Mouse (Mus musculus) thymus, adult 2 months (tissue): ENCODE measurements around the gene AI464131. TPM values are rescaled to one million over a fixed set of nuclear protein-coding genes. Genes with fewer than 3 reads are reported as not detected.

Experiments used
- DNase-seq: peaks from one replicate; pipeline ENCODE4 v3.0.0; 2021
- H3K27ac ChIP-seq: fragments of 200-500 bp; 2 replicates; pipeline ENCODE4 v1.5.1; 2012; ENCODE audit warnings: low read length, control low read depth; ENCODE audit not compliant: control insufficient read depth, insufficient read depth
- H3K27me3 ChIP-seq: fragments of 200-500 bp; 2 replicates; pipeline ENCODE4 v1.6.1; 2012; ENCODE audit warnings: mild to moderate bottlenecking, low read length, moderate library complexity, mixed read lengths; ENCODE audit not compliant: control insufficient read depth, insufficient read depth
- H3K36me3 ChIP-seq: fragments of 200-500 bp; 2 replicates; pipeline ENCODE4 v1.6.1; 2012; ENCODE audit warnings: mild to moderate bottlenecking, low read length, moderate library complexity; ENCODE audit not compliant: control insufficient read depth, insufficient read depth
- H3K4me1 ChIP-seq: fragments of 200-500 bp; replicated peaks from 2 replicates; pipeline ENCODE4 v1.6.1; 2012; ENCODE audit warnings: low read length; ENCODE audit not compliant: control insufficient read depth, insufficient read depth
- H3K4me3 ChIP-seq: fragments of 200-500 bp; 2 replicates; pipeline ENCODE4 v1.5.1; 2012; ENCODE audit warnings: mild to moderate bottlenecking, low read length, control low read depth, moderate library complexity; ENCODE audit not compliant: control insufficient read depth, insufficient read depth
- CTCF ChIP-seq: fragments of 200-500 bp; IDR thresholded peaks from 2 replicates; pipeline ENCODE4 v1.5.1; 2012; ENCODE audit warnings: mild to moderate bottlenecking, control low read depth, low read length, moderate library complexity, borderline replicate concordance; ENCODE audit not compliant: control insufficient read depth, poor library complexity, insufficient read depth; ENCODE audit errors: extremely low read depth
- POLR2A ChIP-seq: fragments of 200-500 bp; IDR thresholded peaks from 2 replicates; pipeline ENCODE4 v1.6.1; 2012; ENCODE audit warnings: mild to moderate bottlenecking, low read length, control low read depth, moderate library complexity; ENCODE audit not compliant: control insufficient read depth, poor library complexity, insufficient read depth; ENCODE audit errors: extremely low read depth
- WGBS: fragments of 180-500 bp; shearing (Covaris S2); methylation state at CpG from one replicate; pipeline ENCODE4 v1.1.7; 2018; 5-methylcytosine and 5-hydroxymethylcytosine counted together
- polyA plus RNA-seq: library from polyadenylated mRNA; depleted of rRNA; stranded (reverse); fragments of >200 nt; gene quantifications from 2 replicates; pipeline ENCODE4 v1.2.3, GENCODE M21; 2012; rRNA removed

Gene AI464131
- polyA plus RNA-seq: 2.1 and 2.6 TPM in 2 replicates

DNA sequence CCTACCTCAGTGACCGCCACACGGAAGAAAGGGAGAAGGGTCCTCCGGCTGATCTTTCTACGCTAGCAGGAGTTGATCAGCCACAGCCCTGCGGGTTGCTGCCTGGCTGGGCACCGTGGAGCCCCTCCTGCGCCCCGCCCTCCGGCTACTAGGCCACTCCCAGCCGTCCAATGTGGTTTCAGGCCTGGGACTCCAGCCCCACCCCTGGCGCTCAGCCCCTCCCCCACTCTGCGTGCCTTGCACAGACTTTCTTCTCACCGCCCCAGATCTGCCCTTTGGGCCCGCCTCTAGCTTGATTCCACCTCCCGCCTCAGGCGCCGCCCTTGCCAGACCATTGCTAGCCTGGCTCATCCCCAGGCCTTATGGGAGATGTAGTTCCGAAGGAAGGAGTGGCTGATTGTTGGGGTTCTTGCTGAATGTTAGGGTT lies at the start of gene AI464131:
TSS of gene AI464131 (minus strand) at position 91 of the 427 bp plus-strand sequence.
- TF ChIP-seq POLR2A: no peak
- no peak for TF ChIP-seq CTCF
- Histone ChIP-seq H3K27ac (no peak within 1 kb of the TSS), H3K4me1 (peaks cover 24% of the 10 kb centered on the region), H3K27me3 (peaks cover 17% of the 10 kb centered on the region), H3K4me3 (0 out of 2 replicates have a peak within 1 kb of the TSS, but pooled peaks have one; percentile 15), H3K36me3 (no peaks in the 10 kb centered on the region)
- 6% methylated on average over 18 of the region's 18 CpGs for WGBS
- peak; percentile 48 for DNase-seq

DNA sequence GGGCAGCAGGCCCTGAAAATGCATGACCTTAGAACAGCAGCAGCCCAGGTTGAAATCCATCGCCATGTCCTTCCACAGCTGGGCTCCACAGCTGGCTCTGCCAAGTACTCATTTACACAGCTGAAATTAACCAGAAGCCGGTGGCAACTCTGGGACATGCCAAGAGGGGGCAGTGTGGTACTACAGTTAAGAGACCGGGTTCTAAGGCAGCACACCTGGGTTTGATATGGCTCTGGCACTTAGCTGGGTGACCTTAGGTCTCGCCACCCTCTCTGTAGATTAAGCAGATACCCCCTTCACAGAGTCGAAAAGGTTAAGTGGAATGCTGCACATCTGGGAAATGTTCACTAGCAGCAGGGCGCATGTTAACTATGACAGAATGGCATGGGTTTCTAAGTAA lies 49.7 kb upstream of the AI464131 start:
- peaks cover 7% of the 10 kb centered on the region for H3K4me1 ChIP-seq
- no peaks in the 10 kb centered on the region for H3K36me3 ChIP-seq
- peak; percentile 83 for DNase-seq
- TF ChIP-seq POLR2A: no peak
- TF ChIP-seq CTCF: peak; percentile 64; the same call in 1 of the 2 replicates
- H3K27me3 ChIP-seq: no peaks in the 10 kb centered on the region
- WGBS: 43% methylated on average over 6 of the region's 6 CpGs
- no peak overlapping the region for H3K4me3 ChIP-seq
- H3K27ac ChIP-seq: no peak overlapping the region

DNA sequence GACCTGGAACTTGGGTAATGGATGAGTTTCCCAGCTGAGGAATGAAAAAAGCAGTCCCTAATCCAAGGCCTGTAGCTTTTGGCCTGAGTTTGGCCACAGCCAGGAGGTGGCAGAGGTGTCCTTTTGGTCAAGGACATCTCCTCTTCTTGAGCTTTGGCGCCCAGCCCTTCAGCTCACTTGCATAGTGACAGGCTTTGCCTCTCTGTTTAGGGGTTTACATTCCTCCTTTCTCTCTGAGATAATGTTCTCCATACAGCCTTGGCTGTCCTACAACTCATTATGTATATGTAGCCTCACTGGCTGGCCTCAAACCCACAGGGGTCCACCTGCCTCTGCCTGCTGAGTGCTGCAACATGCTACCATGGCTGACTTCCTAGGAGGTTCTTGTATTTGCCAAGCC lies 44.2 kb upstream of the AI464131 start:
- WGBS: 95% methylated on average over 1 of the region's 1 CpGs
- no peaks in the 10 kb centered on the region for H3K36me3 ChIP-seq
- DNase-seq: no peak
- H3K27ac ChIP-seq: no peak overlapping the region
- TF ChIP-seq CTCF (no peak), POLR2A (no peak)
- H3K4me1 ChIP-seq: no peaks in the 10 kb centered on the region
- no peak overlapping the region for H3K4me3 ChIP-seq
- H3K27me3 ChIP-seq: no peaks in the 10 kb centered on the region

DNA sequence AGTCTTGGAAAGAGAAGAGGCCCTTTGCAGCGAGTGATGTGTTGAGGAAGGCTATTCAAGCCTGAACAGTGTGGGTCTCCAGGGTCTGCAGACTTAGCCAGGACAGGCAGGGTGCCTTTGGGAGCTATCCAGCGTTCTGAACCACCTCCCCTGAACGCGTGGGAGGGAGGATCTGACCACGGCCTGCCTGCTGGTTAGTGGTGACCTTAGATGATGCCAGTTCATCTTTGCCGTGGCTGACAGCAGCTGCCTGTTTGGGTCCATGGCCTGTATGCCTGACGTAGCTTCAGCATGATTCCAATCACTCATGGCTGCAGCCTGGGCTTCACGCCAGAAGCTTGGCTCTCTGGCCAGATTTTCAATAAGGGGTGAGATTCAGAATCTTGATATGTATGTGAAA lies 43.1 kb upstream of the AI464131 start:
- TF ChIP-seq POLR2A (no peak), CTCF (no peak)
- H3K27me3 ChIP-seq: no peaks in the 10 kb centered on the region
- no peak overlapping the region for H3K27ac ChIP-seq
- H3K4me3 ChIP-seq: no peak overlapping the region
- 37% methylated on average over 8 of the region's 8 CpGs for WGBS
- DNase-seq: no peak
- no peaks in the 10 kb centered on the region for H3K4me1 ChIP-seq
- no peaks in the 10 kb centered on the region for H3K36me3 ChIP-seq

DNA sequence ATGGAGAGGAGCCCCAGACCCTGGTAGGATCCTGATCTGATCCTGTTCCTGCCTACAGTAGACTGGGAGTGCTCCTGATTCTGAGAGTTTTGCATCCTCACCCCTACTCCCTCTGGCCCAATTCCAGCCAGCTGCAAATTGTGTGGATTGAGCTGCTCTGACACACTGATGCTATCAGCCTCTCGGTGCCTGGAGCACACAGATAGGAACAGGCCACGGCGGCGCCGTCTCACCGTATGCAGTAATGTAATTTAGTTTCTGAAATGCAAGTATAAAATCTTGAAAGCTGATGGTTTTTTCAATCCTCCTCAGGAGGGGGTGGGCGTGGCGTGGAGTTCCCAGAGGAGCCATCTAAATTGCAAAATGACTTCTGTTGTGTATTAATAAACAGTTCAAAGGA lies 39.3 kb upstream of the AI464131 start:
- H3K27ac ChIP-seq: no peak overlapping the region
- no peaks in the 10 kb centered on the region for H3K36me3 ChIP-seq
- no peak for DNase-seq
- H3K4me3 ChIP-seq: no peak overlapping the region
- H3K27me3 ChIP-seq: no peaks in the 10 kb centered on the region
- WGBS: 90% methylated on average over 8 of the region's 8 CpGs
- no peak for TF ChIP-seq CTCF
- no peaks in the 10 kb centered on the region for H3K4me1 ChIP-seq

DNA sequence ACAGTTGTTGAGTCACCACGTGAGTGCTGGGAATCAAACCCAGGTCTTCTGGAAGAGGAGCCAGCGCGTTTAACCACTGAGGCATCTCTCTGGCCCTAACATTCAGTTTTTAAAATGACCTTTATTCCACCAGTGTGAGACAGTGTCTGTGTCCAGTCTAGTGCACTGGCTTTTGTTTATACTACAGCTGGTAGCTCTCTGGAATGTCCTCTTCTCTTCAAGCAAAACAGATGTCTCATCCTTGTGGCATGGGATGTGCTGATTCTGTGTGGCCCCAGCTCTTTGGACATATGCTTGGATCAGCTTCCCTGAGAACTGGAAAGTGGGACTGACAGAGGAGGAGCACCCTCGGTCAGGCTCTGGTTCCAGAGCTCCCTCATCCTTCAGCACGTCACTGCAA lies 32.0 kb upstream of the AI464131 start:
- WGBS: 92% methylated on average over 5 of the region's 5 CpGs
- no peak overlapping the region for H3K27ac ChIP-seq
- DNase-seq: no peak
- H3K4me1 ChIP-seq: no peaks in the 10 kb centered on the region
- no peak for TF ChIP-seq POLR2A
- TF ChIP-seq CTCF: no peak
- H3K36me3 ChIP-seq: no peaks in the 10 kb centered on the region
- H3K4me3 ChIP-seq: no peak overlapping the region
- no peaks in the 10 kb centered on the region for H3K27me3 ChIP-seq

DNA sequence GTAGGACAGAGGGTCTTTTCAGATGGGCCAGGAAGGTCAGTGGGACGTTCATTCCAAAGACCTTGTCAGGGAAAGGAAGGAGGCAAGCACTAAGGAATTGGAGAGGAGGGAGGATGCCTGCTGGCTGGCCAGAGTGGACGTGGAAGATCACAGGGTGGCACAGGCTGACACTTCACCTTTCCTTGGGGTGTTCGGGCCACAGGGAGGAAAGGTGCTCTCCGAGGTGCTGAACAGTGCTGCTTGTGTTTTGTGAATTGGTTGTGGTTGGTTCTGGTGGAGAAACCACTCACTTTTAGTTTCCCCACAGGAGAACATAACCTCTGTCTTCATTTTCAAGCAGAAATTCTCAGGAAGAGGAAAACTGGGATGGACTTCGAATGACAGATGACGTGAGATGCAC lies 29.5 kb upstream of the AI464131 start:
- H3K4me1 ChIP-seq: no peaks in the 10 kb centered on the region
- whole genome bisulfite sequencing: 39% methylated on average over 6 of the region's 6 CpGs
- no peaks in the 10 kb centered on the region for H3K27me3 ChIP-seq
- DNase-seq: no peak
- TF ChIP-seq CTCF (no peak), POLR2A (no peak)
- no peak overlapping the region for H3K4me3 ChIP-seq
- H3K36me3 ChIP-seq: no peaks in the 10 kb centered on the region
- no peak overlapping the region for H3K27ac ChIP-seq
